Mouse (Mus musculus) embryo, embryonic 11 days (tissue): ENCODE data around the gene Luc7l3.

ENCODE experiments used
- DNase-seq: peaks from one replicate; pipeline ENCODE4 v3.0.0-alpha.2; 2015

The Luc7l3 gene

GRCm38 (mm10) chr11:94255733-94256132 is 66.1 kb downstream of the Luc7l3 start:
- DNase-seq = no peak

GRCm38 (mm10) chr11:94253691-94254090 is 68.1 kb downstream of the Luc7l3 start:
- DNase-seq = no peak

- no peak for DNase-seq
These were observed 68.6 kb downstream of the Luc7l3 start for GRCm38 (mm10) chr11:94253156-94253555.

- DNase-seq = no peak
These were observed 75.1 kb downstream of the Luc7l3 start for GRCm38 (mm10) chr11:94246789-94247061.

GRCm38 (mm10) chr11:94245955-94246788 is 75.6 kb downstream of the Luc7l3 start, which contains the start of gene Wfikkn2:
Gene Wfikkn2 (minus strand): TSS chr11:94246005.
- peak; percentile 80 for DNase-seq

GRCm38 (mm10) chr11:94244385-94244784 is 77.4 kb downstream of the Luc7l3 start:
- DNase-seq = no peak

GRCm38 (mm10) chr11:94243422-94244180 is 78.2 kb downstream of the Luc7l3 start:
- DNase-seq = no peak

GRCm38 (mm10) chr11:94242760-94243421 is 78.9 kb downstream of the Luc7l3 start:
- DNase-seq = peak; percentile 74

- no peak for DNase-seq
These were observed 82.1 kb downstream of the Luc7l3 start for GRCm38 (mm10) chr11:94239706-94240105.

GRCm38 (mm10) chr11:94238786-94239185 is 83.0 kb downstream of the Luc7l3 start:
- no peak for DNase-seq
